Mouse (Mus musculus) midbrain, embryonic 14.5 days (tissue): Measurements from ENCODE around the gene Krtap19-5. TPM values are rescaled to one million over a fixed set of nuclear protein-coding genes. Genes with fewer than 3 reads are reported as not detected.

Experiments
- ATAC-seq: fragments of 200-750 bp; cut with Nextera tagmentation; 2 replicates; pipeline ENCODE4 v1.8.0; 2017; ENCODE audit warnings: moderate number of reproducible peaks, moderate library complexity; ENCODE audit not compliant: low FRiP score, low TSS enrichment
- DNase-seq: peaks from one replicate; pipeline ENCODE4 v3.0.0-alpha.2; 2015
- H3K27ac ChIP-seq: fragments of 300-500 bp; sonication (generic); replicated peaks from 2 replicates; pipeline ENCODE4 v1.5.1; 2014; ENCODE audit warnings: mild to moderate bottlenecking, low read depth, low read length, moderate library complexity
- H3K27me3 ChIP-seq: fragments of 300-500 bp; sonication (generic); 2 replicates; pipeline ENCODE4 v1.6.1; 2014; ENCODE audit warnings: low read length, control low read depth, mixed read lengths; ENCODE audit not compliant: control insufficient read depth, insufficient read depth
- H3K36me3 ChIP-seq: fragments of 300-500 bp; sonication (generic); 2 replicates; pipeline ENCODE4 v1.6.1; 2014; ENCODE audit warnings: low read length, control low read depth; ENCODE audit not compliant: control insufficient read depth, insufficient read depth
- H3K4me1 ChIP-seq: fragments of 300-500 bp; sonication (generic); 2 replicates; pipeline ENCODE4 v1.6.1; 2014; ENCODE audit warnings: mild to moderate bottlenecking, antibody characterized with exemption, low read length, control low read depth; ENCODE audit not compliant: control insufficient read depth, insufficient read depth
- H3K4me2 ChIP-seq: fragments of 300-500 bp; sonication (generic); 2 replicates; pipeline ENCODE4 v1.6.1; 2014; ENCODE audit warnings: mild to moderate bottlenecking, low read length, moderate library complexity
- H3K4me3 ChIP-seq: fragments of 300-500 bp; sonication (generic); replicated peaks from 2 replicates; pipeline ENCODE4 v1.5.1; 2014; ENCODE audit warnings: low read depth, low read length
- H3K9ac ChIP-seq: fragments of 300-500 bp; sonication (generic); replicated peaks from 2 replicates; pipeline ENCODE4 v1.6.1; 2014; ENCODE audit warnings: mild to moderate bottlenecking, low read length, moderate library complexity
- H3K9me3 ChIP-seq: fragments of 300-500 bp; sonication (generic); 2 replicates; pipeline ENCODE4 v1.6.1; 2016; ENCODE audit warnings: low read length, control low read depth, mixed read lengths; ENCODE audit not compliant: control insufficient read depth
- WGBS: fragments of 180-500 bp; shearing (Covaris S2); extraction: QIAGEN DNeasy Blood & Tissue Kit; methylation state at CpG from one replicate; pipeline ENCODE4 v1.1.7; 2014; 5-methylcytosine and 5-hydroxymethylcytosine counted together
- polyA plus RNA-seq: library from polyadenylated mRNA; unstranded; fragments of >200 nt; fragmentation: Nextera tagmentation; extraction: Ambion mirVana; gene quantifications from 2 replicates; pipeline ENCODE4 v1.2.1, GENCODE M21; 2014

The Krtap19-5 gene
- not detected in 2 replicates for polyA plus RNA-seq

- WGBS = 96% methylated on average over 6 of the region's 6 CpGs
- H3K4me3 ChIP-seq = no peak within 1 kb of the TSS
- H3K9me3 ChIP-seq = no peaks in the 10 kb centered on the region
- no peak within 1 kb of the TSS for H3K9ac ChIP-seq
- H3K4me2 ChIP-seq = no peak within 1 kb of the TSS
- ATAC-seq (no peak), DNase-seq (no peak)
- no peaks in the 10 kb centered on the region for H3K4me1 ChIP-seq
- no peaks in the 10 kb centered on the region for H3K27me3 ChIP-seq
- no peak within 1 kb of the TSS for H3K27ac ChIP-seq
- no peaks in the 10 kb centered on the region for H3K36me3 ChIP-seq
These were observed at the start of gene Krtap19-5 for GRCm38 (mm10) chr16:88896357-88896756. Krtap19-5 (minus strand) TSS chr16:88896457.

GRCm38 (mm10) chr16:88941106-88941505 lies 44.8 kb upstream of the Krtap19-5 start:
- Histone ChIP-seq H3K4me1 (no peaks in the 10 kb centered on the region), H3K4me3 (no peak overlapping the region), H3K4me2 (no peak overlapping the region), H3K9ac (no peak overlapping the region), H3K9me3 (no peaks in the 10 kb centered on the region), H3K27ac (no peak overlapping the region), H3K27me3 (no peaks in the 10 kb centered on the region), H3K36me3 (no peaks in the 10 kb centered on the region)
- DNase-seq (no peak), ATAC-seq (no peak)
- WGBS = 73% methylated on average over 6 of the region's 6 CpGs

- DNase-seq = peak; percentile 54
- no peak overlapping the region for H3K4me2 ChIP-seq
- WGBS = 81% methylated on average over 7 of the region's 7 CpGs
- no peak for ATAC-seq
- H3K4me3 ChIP-seq = no peak overlapping the region
- H3K27me3 ChIP-seq = no peaks in the 10 kb centered on the region
- H3K27ac ChIP-seq = no peak overlapping the region
- H3K4me1 ChIP-seq = no peaks in the 10 kb centered on the region
- no peaks in the 10 kb centered on the region for H3K36me3 ChIP-seq
- H3K9me3 ChIP-seq = no peaks in the 10 kb centered on the region
- H3K9ac ChIP-seq = no peak overlapping the region
These were observed 42.0 kb upstream of the Krtap19-5 start for GRCm38 (mm10) chr16:88938252-88938651.

DNA sequence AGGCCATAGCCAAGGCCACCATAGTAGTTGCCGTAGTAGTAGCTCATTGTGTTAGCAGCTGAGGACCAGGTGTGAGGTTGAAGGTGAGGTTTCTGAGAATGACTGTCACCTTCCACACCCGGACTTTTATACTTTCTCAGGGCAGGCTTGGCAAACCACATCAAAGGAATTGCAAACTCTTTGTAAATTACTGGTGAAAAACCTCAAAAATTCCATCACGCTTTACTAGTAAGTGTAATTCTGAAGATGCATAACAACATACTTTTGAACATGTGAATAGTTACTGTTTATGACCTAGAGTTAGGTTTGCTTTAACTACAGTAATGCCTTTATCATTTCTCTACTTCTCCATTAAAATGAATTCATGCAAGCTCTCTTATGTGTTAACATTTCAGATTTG lies 35.9 kb upstream of the Krtap19-5 start, which contains the start of gene Krtap19-9b:
Gene Krtap19-9b, minus strand, starts transcription at position 101 of the 400 bp plus-strand sequence.
- H3K9me3 ChIP-seq = no peaks in the 10 kb centered on the region
- WGBS = 94% methylated on average over 3 of the region's 3 CpGs
- no peak for DNase-seq

GRCm38 (mm10) chr16:88886870-88887269 lies 9.4 kb downstream of the Krtap19-5 start:
- Histone ChIP-seq H3K27me3 (no peaks in the 10 kb centered on the region), H3K36me3 (no peaks in the 10 kb centered on the region), H3K9me3 (no peaks in the 10 kb centered on the region), H3K27ac (no peak overlapping the region), H3K4me1 (no peaks in the 10 kb centered on the region), H3K4me3 (no peak overlapping the region), H3K9ac (no peak overlapping the region), H3K4me2 (no peak overlapping the region)
- DNase-seq = no peak
- no peak for ATAC-seq
- WGBS = 89% methylated on average over 6 of the region's 6 CpGs

More for the DNA sequence above, 35.9 kb upstream of the Krtap19-5 start, which contains the start of gene Krtap19-9b:
- no peak within 1 kb of the TSS for H3K4me3 ChIP-seq
- H3K27me3 ChIP-seq = no peaks in the 10 kb centered on the region
- no peak within 1 kb of the TSS for H3K27ac ChIP-seq
- no peak for ATAC-seq
- no peak within 1 kb of the TSS for H3K4me2 ChIP-seq
- no peak within 1 kb of the TSS for H3K9ac ChIP-seq
- H3K36me3 ChIP-seq = no peaks in the 10 kb centered on the region
- H3K4me1 ChIP-seq = no peaks in the 10 kb centered on the region

DNA sequence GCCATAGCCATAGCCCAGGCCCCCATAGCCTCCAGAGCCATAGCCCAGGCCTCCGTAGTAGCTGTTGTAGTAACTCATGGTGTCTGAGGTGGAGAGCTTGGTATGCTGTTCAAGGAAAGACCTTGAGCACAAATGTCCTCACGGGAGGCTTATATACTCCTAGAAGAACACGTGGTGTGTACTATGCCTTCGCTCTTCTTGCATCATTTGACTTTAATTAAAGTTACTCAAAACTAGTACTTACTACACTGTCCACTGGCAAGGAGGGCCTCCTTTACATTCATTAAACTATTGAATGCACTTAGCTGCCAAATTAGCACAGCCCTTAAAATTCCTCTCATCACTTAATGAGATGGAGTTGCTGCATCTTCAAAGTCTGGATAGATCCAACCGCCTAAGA lies 11.3 kb downstream of the Krtap19-5 start, which contains the start of gene Krtap19-4:
Gene Krtap19-4, minus strand, starts transcription at position 101 of the 400 bp plus-strand sequence.
- no peak within 1 kb of the TSS for H3K4me3 ChIP-seq
- no peaks in the 10 kb centered on the region for H3K36me3 ChIP-seq
- WGBS = 92% methylated on average over 5 of the region's 5 CpGs
- H3K4me1 ChIP-seq = no peaks in the 10 kb centered on the region
- no peaks in the 10 kb centered on the region for H3K27me3 ChIP-seq
- no peaks in the 10 kb centered on the region for H3K9me3 ChIP-seq
- ATAC-seq = no peak
- H3K27ac ChIP-seq = no peak within 1 kb of the TSS
- no peak for DNase-seq
- H3K9ac ChIP-seq = no peak within 1 kb of the TSS
- no peak within 1 kb of the TSS for H3K4me2 ChIP-seq

- no peak within 1 kb of the TSS for H3K4me2 ChIP-seq
- WGBS = 94% methylated on average over 2 of the region's 2 CpGs
- no peak for DNase-seq
- H3K4me3 ChIP-seq = no peak within 1 kb of the TSS
- H3K4me1 ChIP-seq = no peaks in the 10 kb centered on the region
- ATAC-seq = no peak
- H3K27me3 ChIP-seq = no peaks in the 10 kb centered on the region
- H3K36me3 ChIP-seq = no peaks in the 10 kb centered on the region
- no peak within 1 kb of the TSS for H3K27ac ChIP-seq
- no peaks in the 10 kb centered on the region for H3K9me3 ChIP-seq
- H3K9ac ChIP-seq = no peak within 1 kb of the TSS
These were observed 18.3 kb downstream of the Krtap19-5 start, which contains the start of gene Krtap19-3 for GRCm38 (mm10) chr16:88877938-88878337. Krtap19-3 (minus strand) TSS chr16:88878038.

GRCm38 (mm10) chr16:88874169-88874568 lies 22.1 kb downstream of the Krtap19-5 start, which contains the start of gene Krtap19-2:
Krtap19-2 (minus strand) TSS chr16:88874269.
- no peak for ATAC-seq
- over 99% methylated on average over 3 of the region's 3 CpGs for WGBS

DNA sequence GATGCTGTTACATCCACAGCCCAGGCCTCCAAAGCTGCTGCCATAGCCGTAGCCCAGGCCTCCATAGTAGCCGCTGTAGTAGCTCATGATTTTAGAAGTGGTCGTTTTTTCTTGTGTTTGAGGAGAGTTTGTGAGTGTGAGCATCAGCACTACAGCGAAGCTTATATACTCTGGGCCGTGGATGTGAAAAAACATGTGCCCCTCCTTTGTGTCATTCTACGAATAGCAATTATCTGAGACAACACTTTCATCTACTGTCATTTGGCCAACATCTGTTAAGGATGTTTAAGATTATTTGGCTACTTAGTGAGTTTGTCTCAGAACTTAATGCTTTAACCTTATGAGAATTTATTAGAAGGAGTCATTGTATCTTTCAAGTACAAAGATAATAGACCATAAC lies 26.9 kb downstream of the Krtap19-5 start, which contains the start of gene Krtap19-1:
Gene Krtap19-1, minus strand, starts transcription at position 101 of the 400 bp plus-strand sequence.
- no peaks in the 10 kb centered on the region for H3K36me3 ChIP-seq
- ATAC-seq = no peak
- WGBS = 90% methylated on average over 6 of the region's 6 CpGs
- H3K4me2 ChIP-seq = no peak within 1 kb of the TSS
- DNase-seq = no peak
- no peaks in the 10 kb centered on the region for H3K27me3 ChIP-seq
- H3K27ac ChIP-seq = no peak within 1 kb of the TSS
- no peak within 1 kb of the TSS for H3K9ac ChIP-seq
- H3K4me3 ChIP-seq = no peak within 1 kb of the TSS
- H3K9me3 ChIP-seq = no peaks in the 10 kb centered on the region
- H3K4me1 ChIP-seq = no peaks in the 10 kb centered on the region

More at GRCm38 (mm10) chr16:88874169-88874568, 22.1 kb downstream of the Krtap19-5 start, which contains the start of gene Krtap19-2:
- Histone ChIP-seq H3K9me3 (no peaks in the 10 kb centered on the region), H3K4me3 (no peak within 1 kb of the TSS), H3K4me2 (no peak within 1 kb of the TSS), H3K27me3 (no peaks in the 10 kb centered on the region), H3K36me3 (no peaks in the 10 kb centered on the region), H3K9ac (no peak within 1 kb of the TSS), H3K4me1 (no peaks in the 10 kb centered on the region), H3K27ac (no peak within 1 kb of the TSS)
- no peak for DNase-seq
